Mouse (Mus musculus): ENCODE data around the gene Lhfpl2. TPM values are rescaled to one million over a fixed set of nuclear protein-coding genes. Genes with fewer than 3 reads are reported as not detected.
A peak's percentile ranks its signal among the peaks of the same experiment; 100 is the strongest.

Gene Lhfpl2
- total and polyA plus RNA-seq, 3 experiments, result not detected

DNA sequence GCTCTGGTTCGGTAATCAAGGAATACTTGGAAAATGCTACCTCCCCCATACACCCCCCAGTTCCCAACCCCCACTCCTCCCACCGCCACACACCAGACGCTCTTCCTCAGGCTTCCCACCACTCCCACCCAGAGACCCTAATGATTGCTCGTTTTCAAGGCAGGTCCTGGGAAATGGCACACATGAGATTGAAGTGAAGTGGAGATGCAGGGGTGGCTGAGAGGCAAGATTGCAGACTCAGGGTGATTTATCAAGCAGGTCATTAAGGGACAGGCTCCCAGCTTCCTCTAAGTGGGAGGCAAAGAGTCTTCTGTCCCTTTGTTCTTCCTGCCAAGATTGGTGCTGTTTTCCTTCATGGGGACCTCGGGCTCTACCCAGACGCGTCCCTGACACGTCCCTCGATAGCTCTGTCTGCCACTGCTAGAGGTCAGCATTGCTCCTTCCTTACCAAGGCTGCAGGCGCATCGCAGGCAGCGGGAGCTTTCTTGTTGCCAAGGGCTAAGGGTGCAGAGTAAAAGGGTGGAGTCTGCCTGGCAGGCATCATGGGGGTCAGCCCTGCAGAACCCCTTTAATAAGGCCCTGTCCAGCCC lies 85.6 kb downstream of the Lhfpl2 start:
- Histone ChIP-seq H3K4me3 (replicated peaks in 1 of 3; ENCODE audit: low read depth in 2 of 3, low read length in 2 of 3, poor library complexity in 1 of 3) (no peak overlapping the region), H3K27ac (ENCODE audit: insufficient read depth, low read depth) (no peak overlapping the region), H3K9ac (ENCODE audit: insufficient read depth, low read depth) (no peak overlapping the region), H3K36me3 (replicated peaks in 1 of 2; ENCODE audit: control insufficient read depth in 1 of 2, insufficient read depth in 1 of 2, low read length in 1 of 2) (no peaks in the 10 kb centered on the region), H3K4me2 (ENCODE audit: insufficient read depth, low read depth, poor library complexity, severe bottlenecking) (no peak overlapping the region), H3K27me3 (replicated peaks) (no peaks in the 10 kb centered on the region), H3K79me2 (replicated peaks; ENCODE audit: control insufficient read depth, extremely low read depth, insufficient read depth, poor library complexity, severe bottlenecking) (no peaks in the 10 kb centered on the region), H3K4me1 (ENCODE audit: control insufficient read depth in 1 of 2, insufficient read depth in 2 of 2) (peaks cover 0 to 4% of the 10 kb centered on the region in 2 experiments; a peak in 2 of 4 replicates), H3K9me3 (replicated peaks; ENCODE audit: low read length) (no peaks in the 10 kb centered on the region)
- dilution Hi-C loops (cut with MboI; ENCODE audit: extremely low pct_ligation_motif_present, extremely low pct_unique_long_range_greater_than_20kb, low sequenced_read_pairs), result no loop called here
- in situ Hi-C loops (cut with MboI; ENCODE audit: low pct_ligation_motif_present, low pct_unique_long_range_greater_than_20kb, low sequenced_read_pairs), result loop anchor here (25.0 kb wide), 1 partner anchor 356 kb away; no protein-coding TSS in a partner anchor
- no peak for DNase-seq (ENCODE audit: extremely low read depth)
- TF ChIP-seq ZNF384 (IDR thresholded peaks at IDR 0.05; ENCODE audit: low read depth, low read length) (no peak), CTCF (conservative IDR thresholded peaks at IDR 0.05 in 1 of 2, IDR thresholded peaks at IDR 0.05 in 1 of 2; ENCODE audit: low read depth in 2 of 2, low read length in 2 of 2) (0 out of 4 replicates have a peak, but pooled peaks of 1 of the 2 experiments have one; percentile 11)

DNA sequence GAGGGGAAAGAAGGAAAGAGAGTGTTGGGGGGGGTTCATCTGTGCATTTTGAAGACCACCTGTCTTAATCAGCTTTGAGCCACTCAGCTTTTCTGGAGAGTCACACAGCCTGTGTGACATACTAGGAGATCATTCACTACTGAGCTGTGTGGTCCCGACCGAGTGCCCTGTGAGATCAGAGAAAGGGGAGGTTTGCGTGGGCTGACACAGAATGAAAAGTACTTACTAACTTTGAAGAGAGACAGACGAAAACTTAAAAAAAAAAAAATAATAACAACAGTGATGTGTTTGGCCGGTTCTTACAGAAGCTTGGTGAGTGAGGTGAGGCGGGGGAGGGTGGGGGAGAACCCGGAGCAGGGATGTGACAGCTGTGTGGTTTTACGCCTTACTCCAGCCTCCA lies 86.9 kb downstream of the Lhfpl2 start:
- no peaks in the 10 kb centered on the region for H3K27me3 ChIP-seq (replicated peaks)
- H3K9me3 ChIP-seq (replicated peaks; ENCODE audit: low read length), result no peaks in the 10 kb centered on the region
- no peak for DNase-seq (ENCODE audit: extremely low read depth)
- in situ Hi-C loops (cut with MboI; ENCODE audit: low pct_ligation_motif_present, low pct_unique_long_range_greater_than_20kb, low sequenced_read_pairs) (loop anchor here (25.0 kb wide), 1 partner anchor 357 kb away; no protein-coding TSS in a partner anchor), dilution Hi-C loops (cut with MboI; ENCODE audit: extremely low pct_ligation_motif_present, extremely low pct_unique_long_range_greater_than_20kb, low sequenced_read_pairs) (no loop called here)
- no peak overlapping the region for H3K27ac ChIP-seq (ENCODE audit: insufficient read depth, low read depth)
- no peak overlapping the region for H3K9ac ChIP-seq (ENCODE audit: insufficient read depth, low read depth)
- no peaks in the 10 kb centered on the region for H3K36me3 ChIP-seq (replicated peaks in 1 of 2; ENCODE audit: control insufficient read depth in 1 of 2, insufficient read depth in 1 of 2, low read length in 1 of 2)
- H3K4me2 ChIP-seq (ENCODE audit: insufficient read depth, low read depth, poor library complexity, severe bottlenecking), result no peak overlapping the region
- no peaks in the 10 kb centered on the region for H3K79me2 ChIP-seq (replicated peaks; ENCODE audit: control insufficient read depth, extremely low read depth, insufficient read depth, poor library complexity, severe bottlenecking)
- H3K4me3 ChIP-seq (replicated peaks in 1 of 3; ENCODE audit: low read depth in 2 of 3, low read length in 2 of 3, poor library complexity in 1 of 3), result no peak overlapping the region
- no peak for TF ChIP-seq SMC3 (IDR thresholded peaks at IDR 0.05; ENCODE audit: low read depth, low read length)
- TF ChIP-seq PAX5 (IDR thresholded peaks at IDR 0.05; ENCODE audit: low read length), result no peak
- no peak for TF ChIP-seq MYC (IDR thresholded peaks at IDR 0.05; ENCODE audit: low read depth, low read length)
- TF ChIP-seq UBTF (IDR thresholded peaks at IDR 0.05; ENCODE audit: low read depth, low read length), result no peak
- TF ChIP-seq MAX (IDR thresholded peaks at IDR 0.05; ENCODE audit: low read length), result no peak
- TF ChIP-seq MAFK (IDR thresholded peaks at IDR 0.05; ENCODE audit: insufficient replicate concordance, low read length), result no peak
- no peak for TF ChIP-seq POLR2A (IDR thresholded peaks at IDR 0.05; ENCODE audit: low read depth, low read length)
- peaks cover 0 to 4% of the 10 kb centered on the region in 2 experiments; a peak in 2 of 4 replicates for H3K4me1 ChIP-seq (ENCODE audit: control insufficient read depth in 1 of 2, insufficient read depth in 2 of 2)

DNA sequence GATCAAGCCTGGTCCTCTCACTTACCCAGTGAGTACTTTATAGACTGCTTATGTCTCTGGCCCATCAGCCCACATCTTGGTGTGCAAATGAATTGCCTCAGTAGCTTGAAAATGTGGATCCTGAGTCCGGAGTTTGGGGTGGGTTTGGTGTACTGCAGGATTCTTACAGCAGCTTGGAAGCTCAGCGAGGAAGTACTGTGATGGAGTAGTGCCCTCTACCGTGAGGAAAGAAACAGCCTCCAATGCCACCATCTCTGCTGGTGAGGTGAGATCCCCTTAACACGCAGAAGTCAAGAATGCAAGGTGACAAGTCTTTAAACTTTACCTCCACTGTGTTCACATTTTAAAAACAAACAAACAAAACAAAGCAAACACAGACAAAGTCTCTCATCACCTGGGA lies 89.7 kb downstream of the Lhfpl2 start:
- no peaks in the 10 kb centered on the region for H3K27me3 ChIP-seq (replicated peaks)
- dilution Hi-C loops (cut with MboI; ENCODE audit: extremely low pct_ligation_motif_present, extremely low pct_unique_long_range_greater_than_20kb, low sequenced_read_pairs) (no loop called here), in situ Hi-C loops (cut with MboI; ENCODE audit: low pct_ligation_motif_present, low pct_unique_long_range_greater_than_20kb, low sequenced_read_pairs) (loop anchor here (25.0 kb wide), 1 partner anchor 360 kb away; no protein-coding TSS in a partner anchor)
- H3K27ac ChIP-seq (ENCODE audit: insufficient read depth, low read depth), result no peak overlapping the region
- H3K9me3 ChIP-seq (replicated peaks; ENCODE audit: low read length), result no peaks in the 10 kb centered on the region
- no peak for DNase-seq (ENCODE audit: extremely low read depth)
- no peaks in the 10 kb centered on the region for H3K79me2 ChIP-seq (replicated peaks; ENCODE audit: control insufficient read depth, extremely low read depth, insufficient read depth, poor library complexity, severe bottlenecking)
- no peaks in the 10 kb centered on the region for H3K36me3 ChIP-seq (replicated peaks in 1 of 2; ENCODE audit: control insufficient read depth in 1 of 2, insufficient read depth in 1 of 2, low read length in 1 of 2)
- TF ChIP-seq POLR2AphosphoS2 (IDR thresholded peaks at IDR 0.05; ENCODE audit: low read depth, low read length) (no peak), BHLHE40 (IDR thresholded peaks at IDR 0.05; ENCODE audit: low read depth, low read length) (no peak), POLR2A (IDR thresholded peaks at IDR 0.05; ENCODE audit: low read depth, low read length) (no peak), GABPA (IDR thresholded peaks at IDR 0.05; ENCODE audit: insufficient replicate concordance, low read depth, low read length) (no peak), ETS1 (conservative IDR thresholded peaks at IDR 0.05; ENCODE audit: low read depth, low read length) (no peak), MEF2A (IDR thresholded peaks at IDR 0.05; ENCODE audit: borderline replicate concordance, low read depth, low read length) (no peak), SMC3 (IDR thresholded peaks at IDR 0.05; ENCODE audit: low read depth, low read length) (peak; percentile 51), UBTF (IDR thresholded peaks at IDR 0.05; ENCODE audit: low read depth, low read length) (no peak), ZKSCAN1 (IDR thresholded peaks at IDR 0.05; ENCODE audit: borderline replicate concordance, low read depth, low read length) (no peak), JUN (IDR thresholded peaks at IDR 0.05; ENCODE audit: insufficient read depth, low read depth, low read length) (no peak), ZMIZ1 (IDR thresholded peaks at IDR 0.05; ENCODE audit: low read depth, low read length) (no peak), CTCF (conservative IDR thresholded peaks at IDR 0.05 in 1 of 2, IDR thresholded peaks at IDR 0.05 in 1 of 2; ENCODE audit: low read depth in 2 of 2, low read length in 2 of 2) (peak in 1 of 2 experiments; percentile 66; a peak in 2 of 4 replicates), CHD1 (IDR thresholded peaks at IDR 0.05; ENCODE audit: low read depth, low read length) (no peak), MAX (IDR thresholded peaks at IDR 0.05; ENCODE audit: low read length) (no peak), JUND (conservative IDR thresholded peaks at IDR 0.05; ENCODE audit: low read depth, low read length) (no peak), NRF1 (IDR thresholded peaks at IDR 0.05; ENCODE audit: low read depth, low read length) (no peak), MAZ (IDR thresholded peaks at IDR 0.05; ENCODE audit: low read depth, low read length) (no peak), RAD21 (IDR thresholded peaks at IDR 0.05; ENCODE audit: low read depth, low read length) (peak; percentile 68), ZC3H11A (IDR thresholded peaks at IDR 0.05; ENCODE audit: low read depth, low read length) (no peak)
- peaks cover 0 to 4% of the 10 kb centered on the region in 2 experiments; a peak in 2 of 4 replicates for H3K4me1 ChIP-seq (ENCODE audit: control insufficient read depth in 1 of 2, insufficient read depth in 2 of 2)
- no peak overlapping the region for H3K4me2 ChIP-seq (ENCODE audit: insufficient read depth, low read depth, poor library complexity, severe bottlenecking)
- H3K4me3 ChIP-seq (replicated peaks in 1 of 3; ENCODE audit: low read depth in 2 of 3, low read length in 2 of 3, poor library complexity in 1 of 3), result no peak overlapping the region
- H3K9ac ChIP-seq (ENCODE audit: insufficient read depth, low read depth), result no peak overlapping the region
